Mouse (Mus musculus) retina, embryonic 14.5 days (tissue): ENCODE measurements around the gene Lmod2.
A peak's percentile ranks its signal among the peaks of the same experiment; 100 is the strongest.

Source experiments
- DNase-seq: peaks from one replicate; pipeline ENCODE4 v3.0.0-alpha.2; 2015; ENCODE audit warnings: low spot score

Lmod2 gene

DNA sequence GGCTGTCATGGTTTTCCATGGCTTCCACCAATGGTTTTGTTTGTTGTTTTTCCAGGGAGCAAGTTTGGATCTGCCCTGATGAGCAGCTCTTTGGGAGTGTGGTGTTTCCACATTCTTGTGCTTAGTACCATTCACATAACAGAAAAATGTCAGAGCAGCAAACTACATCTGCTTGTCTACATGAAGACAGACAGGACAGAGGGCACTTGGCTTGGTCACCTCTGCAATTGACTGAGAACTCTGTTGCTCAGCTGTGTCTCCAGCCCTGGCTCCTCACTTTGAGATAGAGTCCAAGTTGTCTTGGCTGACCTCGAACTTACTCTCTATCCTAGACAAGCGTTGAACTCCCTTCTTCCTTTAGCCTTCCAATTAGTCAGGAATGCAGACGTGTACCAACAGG is 4.8 kb downstream of the Lmod2 start:
- no peak for DNase-seq

DNA sequence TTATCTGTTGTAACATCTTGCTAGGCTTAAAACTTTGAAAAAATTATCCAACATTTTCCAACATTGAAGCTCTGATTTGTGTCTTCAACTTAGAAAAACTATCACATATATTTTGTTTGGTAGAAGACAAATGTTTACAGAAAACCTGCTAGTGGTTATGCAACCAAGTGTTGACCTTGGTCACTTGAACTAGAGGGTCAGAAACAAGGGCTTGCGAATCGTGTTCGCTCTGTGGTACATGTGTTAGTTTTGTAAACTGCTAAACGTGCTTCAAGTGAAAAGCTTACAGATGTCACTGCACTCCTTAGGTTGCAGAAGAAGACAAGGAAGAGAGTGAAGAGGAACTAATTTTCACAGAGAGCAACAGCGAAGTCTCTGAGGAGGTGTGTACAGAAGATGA is 5.4 kb downstream of the Lmod2 start:
- DNase-seq, result no peak

DNA sequence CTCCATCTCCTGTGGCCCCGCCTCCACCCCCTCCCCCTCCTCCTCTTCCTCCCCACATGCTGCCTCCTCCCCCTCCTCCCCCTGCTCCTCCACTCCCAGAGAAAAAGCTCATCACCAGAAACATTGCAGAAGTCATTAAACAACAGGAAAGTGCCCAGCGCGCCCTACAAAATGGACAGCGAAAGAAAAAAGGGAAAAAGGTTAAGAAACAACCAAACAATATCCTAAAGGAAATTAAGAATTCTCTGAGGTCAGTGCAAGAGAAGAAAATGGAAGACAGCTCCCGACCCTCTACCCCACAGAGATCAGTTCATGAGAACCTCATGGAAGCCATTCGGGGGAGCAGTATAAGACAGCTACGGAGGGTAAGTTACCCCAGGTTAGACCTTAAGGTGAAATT is 6.7 kb downstream of the Lmod2 start:
- DNase-seq, result no peak

DNA sequence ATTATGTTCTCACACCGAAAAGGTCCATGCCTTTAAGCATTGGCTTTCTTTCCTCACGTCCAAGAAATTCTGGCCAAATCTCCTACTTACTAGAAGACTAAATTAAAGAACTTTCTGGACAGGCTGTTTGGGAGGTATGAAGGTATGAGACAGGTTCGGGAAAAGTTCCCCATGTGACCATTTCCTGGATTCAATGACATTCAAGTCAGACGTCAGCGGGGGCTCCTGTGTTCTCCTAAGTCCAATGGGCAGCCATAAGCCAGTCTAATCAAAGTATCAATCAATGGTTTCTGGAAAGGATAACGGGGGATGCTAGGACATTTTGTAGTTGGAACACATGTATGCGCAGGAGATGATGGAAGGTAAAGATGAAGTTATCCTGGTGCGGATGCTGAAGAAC is 8.1 kb downstream of the Lmod2 start:
- no peak for DNase-seq

DNA sequence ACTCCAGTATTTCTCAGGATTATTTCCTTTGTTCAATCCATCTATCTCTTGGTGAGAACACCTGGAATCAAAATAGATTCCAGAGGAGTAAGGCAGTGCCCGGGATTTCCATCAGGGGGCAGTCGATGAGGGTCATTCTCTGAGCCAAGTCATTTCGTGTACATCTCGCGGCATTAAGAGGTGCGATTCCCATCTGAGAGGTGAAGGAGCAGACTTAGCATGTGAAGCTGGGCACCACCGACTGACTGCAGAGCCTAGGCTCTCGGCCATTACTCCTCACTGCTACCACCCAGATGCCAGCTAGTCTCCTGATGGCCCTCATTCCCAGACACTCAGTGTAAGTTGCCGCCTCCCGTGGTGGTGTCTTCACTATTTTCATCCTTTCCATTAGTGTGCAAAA is 8.9 kb downstream of the Lmod2 start:
- DNase-seq, result no peak

DNA sequence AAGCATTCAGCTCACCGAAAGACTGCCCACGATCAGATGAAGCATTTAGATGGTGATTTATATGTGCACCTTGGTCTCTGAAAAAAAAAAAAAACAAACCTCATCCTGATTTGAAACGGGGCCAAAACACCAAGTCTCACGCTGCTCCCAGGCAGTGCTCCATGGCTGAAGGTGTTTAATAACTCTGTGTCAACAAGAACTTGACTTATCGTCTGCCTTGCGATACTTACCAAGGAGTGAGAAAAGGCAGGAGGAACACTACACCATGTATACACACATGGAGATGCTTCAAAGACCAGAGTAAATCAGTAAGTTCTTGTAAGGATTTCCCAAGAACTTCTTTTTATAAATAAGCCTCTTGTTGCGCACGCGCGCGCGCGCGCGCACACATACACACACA is 10.0 kb downstream of the Lmod2 start:
- DNase-seq, result no peak

DNA sequence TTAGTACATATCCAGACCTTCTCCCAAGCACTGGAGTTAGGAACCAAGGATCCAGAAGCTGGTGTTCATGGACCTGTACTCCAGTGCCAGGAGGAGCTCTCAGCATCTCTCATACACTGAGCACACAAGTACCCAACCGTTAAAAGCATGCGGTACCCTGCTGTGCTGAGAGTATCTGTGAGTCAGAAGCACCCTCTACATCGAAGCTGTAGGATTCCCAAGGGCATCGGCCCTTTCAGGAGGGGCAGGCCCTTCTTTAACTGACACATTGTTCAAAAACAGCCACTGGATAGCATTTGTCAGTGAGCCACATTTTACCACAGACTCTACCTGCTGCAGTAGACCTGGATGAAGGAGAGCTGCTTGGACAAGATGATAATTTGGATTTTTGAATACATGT is 10.6 kb downstream of the Lmod2 start:
- DNase-seq, result no peak

DNA sequence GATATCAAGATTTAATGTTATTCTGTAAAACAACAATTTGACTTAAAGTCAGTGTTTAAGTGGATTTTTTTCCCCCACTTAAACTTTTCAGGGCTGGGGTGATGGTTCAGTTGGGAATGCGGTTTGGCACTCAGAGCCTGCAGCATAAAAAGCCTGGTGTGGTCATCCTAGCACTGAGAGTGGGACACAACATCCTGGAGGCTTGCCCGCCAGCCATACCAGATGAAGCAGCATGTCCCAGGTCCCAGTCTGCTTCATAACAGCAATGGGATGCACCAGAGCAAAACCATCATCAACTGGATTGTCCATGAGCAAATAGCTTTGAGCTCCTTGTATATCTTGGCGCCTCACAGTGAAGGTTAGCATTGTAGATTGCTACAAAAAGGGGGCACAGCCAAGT is 11.1 kb downstream of the Lmod2 start:
- DNase-seq, result no peak

DNA sequence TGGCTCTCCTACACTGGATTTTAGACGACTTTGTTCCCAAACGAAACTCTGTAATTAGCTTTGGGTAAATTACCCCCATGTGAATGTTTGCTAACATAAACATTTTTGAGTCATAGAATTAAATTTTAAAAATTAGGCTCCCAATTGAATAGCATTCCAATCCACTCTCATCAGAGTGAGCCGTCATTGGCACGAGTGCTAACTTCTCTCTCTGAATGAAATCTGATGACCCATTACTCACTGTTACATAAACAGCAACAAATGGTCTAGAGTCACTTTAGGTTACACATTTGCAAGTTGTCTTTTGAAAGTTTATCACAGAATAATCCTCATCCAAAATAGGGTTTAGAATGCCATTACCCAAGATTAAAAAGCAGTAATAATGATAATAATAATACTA is 12.0 kb downstream of the Lmod2 start:
- no peak for DNase-seq

DNA sequence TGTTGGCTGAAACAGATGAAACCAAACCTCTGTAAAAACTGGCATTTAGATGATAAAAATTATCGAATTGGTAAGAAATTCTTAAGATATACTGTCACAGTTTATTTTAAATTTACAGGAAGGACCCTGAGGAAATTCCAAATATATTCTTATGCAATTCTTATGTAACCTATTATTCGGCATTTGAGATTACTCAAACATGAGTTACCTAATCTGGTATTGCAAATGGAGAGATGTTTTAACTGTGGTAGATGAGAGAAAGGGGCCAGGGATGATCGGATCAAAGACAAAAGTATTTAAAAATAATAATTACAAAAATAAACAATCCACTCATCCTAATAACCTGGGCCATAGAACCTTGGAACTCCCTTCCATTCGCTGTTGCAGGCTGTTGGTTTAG is 12.8 kb downstream of the Lmod2 start:
- DNase-seq, result no peak

DNA sequence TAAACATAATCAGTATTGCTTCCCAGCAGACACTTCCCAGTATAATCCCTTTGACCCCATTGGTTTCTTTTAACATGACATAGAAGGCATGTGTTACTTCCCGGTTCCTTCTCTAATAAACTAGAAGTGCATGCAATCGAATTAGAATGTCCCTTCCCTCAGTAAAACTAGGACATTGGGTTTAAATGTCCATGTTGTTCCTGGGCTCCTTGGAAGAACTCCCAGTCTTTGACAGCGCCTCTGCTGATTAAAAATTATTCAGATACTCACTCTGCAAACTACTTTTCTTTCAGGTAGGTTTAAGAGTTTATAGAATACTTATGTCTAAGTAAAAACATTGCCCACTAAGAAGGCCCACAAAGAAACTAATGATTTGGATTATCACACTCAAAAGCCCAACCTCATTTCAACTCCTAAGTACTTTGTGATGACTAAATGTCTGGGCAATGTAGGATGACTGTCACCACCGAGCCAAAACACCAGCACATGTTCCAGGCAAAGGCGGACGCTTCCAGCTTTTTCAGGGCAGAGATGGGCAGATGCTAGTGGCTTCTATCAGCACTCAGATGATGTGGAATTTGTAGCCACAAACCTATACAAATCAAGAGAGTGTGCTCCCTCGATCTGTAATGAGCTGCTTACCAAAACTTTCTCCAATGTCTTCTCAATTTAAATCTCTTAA is 14.7 kb downstream of the Lmod2 start:
- no peak for DNase-seq

DNA sequence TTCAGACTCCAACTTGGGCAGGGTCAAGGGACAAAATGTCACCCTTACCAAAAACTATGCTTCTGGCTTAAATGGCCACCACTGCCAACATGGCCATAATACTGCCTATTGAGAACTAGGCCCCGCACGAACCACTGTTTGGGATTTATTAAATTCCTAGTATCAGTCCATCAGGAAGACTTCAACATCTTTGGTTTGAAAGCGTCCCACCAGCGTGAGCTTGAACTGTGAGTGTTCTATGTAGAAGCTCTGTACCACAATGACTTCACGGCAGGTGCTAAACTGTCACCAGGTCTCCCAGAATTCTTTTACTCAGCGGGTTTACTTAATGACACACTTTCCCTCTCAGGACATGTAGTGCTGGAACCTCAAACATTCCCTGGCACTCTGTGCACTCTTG is 15.8 kb downstream of the Lmod2 start:
- DNase-seq, result no peak

DNA sequence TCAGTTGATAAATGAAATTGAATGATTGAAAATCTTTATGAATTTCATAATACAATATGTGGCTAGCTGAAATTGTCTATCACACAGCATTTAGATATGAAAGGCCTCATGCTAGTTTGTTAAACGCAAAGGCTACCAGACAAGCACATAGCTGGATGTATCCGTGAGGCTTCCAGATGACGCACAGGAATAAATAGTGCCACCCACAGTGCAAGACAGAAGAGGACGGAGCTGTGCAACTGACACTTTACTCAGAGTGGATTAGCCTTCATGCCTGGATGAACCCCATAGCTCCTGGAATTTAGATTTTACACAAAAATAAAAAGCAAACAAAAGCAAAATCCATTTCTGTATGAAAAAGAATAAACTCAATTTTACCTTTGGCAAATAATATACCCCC is 16.4 kb downstream of the Lmod2 start:
- peak; percentile 21 for DNase-seq

DNA sequence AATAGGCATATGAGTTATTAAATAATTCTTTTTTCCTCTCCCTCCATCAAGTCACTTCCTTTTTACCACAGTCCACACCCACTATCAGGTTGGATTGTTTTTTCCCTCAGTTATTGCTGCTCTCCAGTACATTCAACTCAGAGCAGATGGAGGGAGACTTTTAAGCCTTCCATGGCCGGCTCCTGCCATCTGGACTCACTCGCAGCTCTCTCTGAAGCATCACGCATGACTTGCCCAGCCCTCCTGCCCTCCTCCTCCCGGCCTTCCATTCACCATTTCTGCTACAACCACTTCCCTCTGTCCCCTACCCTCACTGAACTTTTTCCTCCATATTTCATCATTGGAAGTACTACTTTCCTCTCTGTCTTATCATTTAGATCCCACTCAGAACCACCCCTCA is 19.2 kb downstream of the Lmod2 start:
- peak; percentile 47 for DNase-seq

DNA sequence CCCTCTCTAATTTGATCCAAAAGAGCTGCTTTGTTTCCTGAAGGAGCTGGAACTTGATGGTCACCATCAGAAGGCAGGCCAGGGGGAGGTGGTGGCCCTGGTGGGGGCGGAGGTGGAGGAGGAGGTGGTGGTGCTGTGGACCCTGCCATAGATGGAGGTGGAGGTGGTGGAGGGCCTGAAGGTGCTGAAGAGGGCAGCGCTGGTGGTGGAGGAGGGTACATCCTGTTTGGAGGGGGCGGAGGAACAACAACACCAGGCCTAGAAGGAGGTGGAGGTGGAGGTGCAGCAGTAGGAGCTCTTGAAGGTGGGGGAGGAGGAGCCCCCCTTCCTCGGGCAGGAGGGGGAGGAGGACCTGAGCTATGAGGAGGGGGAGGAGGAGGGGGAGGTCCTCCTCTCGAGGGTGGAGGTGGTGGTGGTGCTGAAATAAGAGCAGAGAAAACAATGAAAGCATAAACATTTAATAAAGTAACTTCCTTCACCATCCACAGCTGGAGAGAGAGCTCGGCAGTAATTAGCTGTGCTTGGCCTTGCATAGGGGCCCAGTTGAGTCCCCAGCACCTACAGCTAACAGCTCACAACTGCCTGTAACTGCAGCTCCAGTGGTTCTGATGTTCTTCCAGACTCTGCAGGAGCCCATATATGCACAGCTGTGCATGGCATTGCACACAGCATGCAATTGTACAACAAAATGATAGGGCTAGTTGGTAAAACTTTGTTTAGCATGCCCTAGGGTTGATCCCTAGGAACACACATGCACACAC is 21.9 kb downstream of the Lmod2 start:
- DNase-seq, result no peak

DNA sequence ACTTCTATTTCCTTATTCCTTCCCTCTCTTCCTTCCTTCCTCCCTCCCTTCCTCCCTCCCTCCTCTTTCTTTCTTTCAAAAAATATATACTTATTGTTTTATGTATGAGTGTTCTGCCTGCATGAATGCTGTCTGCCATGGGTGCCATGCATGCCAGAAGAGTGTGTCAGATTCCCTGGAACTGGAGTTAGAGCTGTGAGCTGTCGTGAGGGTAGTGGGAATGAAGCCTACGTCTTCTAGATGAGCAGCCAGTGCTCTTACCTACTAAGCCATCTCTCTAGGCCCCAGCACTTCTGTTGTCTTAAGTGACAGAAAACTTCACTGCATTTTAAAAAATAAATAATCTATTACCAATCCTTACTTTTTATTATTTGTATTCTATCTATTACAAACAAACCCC is 23.4 kb downstream of the Lmod2 start:
- DNase-seq, result no peak

DNA sequence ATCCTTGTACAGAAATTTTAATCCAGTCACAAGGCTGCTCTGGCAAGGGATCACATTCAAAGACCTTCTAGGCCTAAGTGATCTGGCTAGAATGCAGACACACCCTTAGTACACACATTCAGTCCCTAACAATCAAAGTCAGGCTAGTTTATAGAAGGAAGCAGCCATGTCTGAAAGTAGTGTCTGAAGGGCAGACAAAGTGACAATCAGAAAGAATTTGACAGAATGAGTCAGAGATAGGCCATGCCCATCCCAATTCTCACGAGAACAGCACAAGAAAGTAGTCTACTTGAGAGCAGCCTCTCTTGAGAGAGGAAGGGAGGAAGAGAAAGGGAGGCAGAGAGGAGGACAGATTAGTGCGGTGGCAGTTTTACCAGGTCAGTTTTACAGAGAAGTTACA is 24.5 kb downstream of the Lmod2 start:
- no peak for DNase-seq

DNA sequence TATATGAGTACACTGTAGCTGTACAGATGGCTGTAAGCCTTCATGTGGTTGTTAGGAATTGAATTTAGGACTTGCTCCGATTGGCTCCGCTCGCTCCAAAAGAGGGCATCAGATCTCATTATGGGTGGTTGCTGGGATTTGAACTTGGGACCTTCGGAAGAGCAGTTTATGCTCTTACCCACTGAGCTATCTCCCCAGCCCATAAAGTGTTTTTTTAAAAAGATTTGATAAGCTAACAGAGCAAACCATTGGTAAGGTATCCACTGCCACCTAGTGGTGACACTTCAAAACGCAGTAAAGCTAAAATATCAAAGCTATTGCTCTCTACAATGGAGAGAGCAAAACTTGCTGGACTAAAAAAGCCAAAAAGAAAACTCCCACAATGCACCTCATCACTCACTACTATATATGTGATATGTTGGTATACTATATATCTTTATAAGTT is 30.0 kb downstream of the Lmod2 start:
- peak; percentile 89 for DNase-seq

DNA sequence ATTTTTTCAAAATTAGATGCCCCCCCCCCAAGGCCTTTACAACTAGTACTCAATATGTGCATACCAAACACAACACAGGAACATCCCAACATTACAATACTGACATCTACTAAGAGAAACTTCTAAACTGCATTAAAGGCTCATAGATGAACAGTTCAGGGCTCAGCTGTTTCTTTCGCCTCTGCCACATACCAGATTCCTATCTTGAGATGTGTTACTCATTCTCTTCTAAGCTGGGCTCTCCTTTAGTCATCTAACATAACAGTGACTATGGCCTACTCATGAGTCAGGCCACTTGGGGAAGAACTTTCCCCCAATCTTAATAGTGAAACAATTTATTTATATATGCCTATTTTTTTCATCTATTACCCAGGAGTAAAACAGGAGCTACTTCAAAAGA is 30.9 kb downstream of the Lmod2 start:
- DNase-seq, result no peak

DNA sequence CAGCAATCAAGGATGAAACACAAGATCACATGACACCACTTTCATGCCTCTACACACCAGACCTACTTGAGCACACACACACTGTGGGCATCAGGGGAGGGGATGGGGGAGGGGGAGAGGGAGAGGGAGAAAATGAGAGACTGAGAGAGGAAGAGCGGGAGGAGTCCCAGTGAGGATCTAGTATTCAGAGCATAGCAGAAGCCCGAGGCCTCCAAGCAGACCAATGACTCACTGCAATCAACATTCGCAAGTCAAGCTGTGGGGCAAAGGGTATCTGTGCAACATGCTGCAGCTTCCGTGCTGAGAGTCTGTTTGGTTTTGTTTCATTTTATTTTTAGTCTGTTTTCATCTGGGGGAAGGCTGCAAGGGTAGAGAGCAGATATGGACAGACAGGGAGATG is 34.5 kb downstream of the Lmod2 start:
- DNase-seq, result no peak

DNA sequence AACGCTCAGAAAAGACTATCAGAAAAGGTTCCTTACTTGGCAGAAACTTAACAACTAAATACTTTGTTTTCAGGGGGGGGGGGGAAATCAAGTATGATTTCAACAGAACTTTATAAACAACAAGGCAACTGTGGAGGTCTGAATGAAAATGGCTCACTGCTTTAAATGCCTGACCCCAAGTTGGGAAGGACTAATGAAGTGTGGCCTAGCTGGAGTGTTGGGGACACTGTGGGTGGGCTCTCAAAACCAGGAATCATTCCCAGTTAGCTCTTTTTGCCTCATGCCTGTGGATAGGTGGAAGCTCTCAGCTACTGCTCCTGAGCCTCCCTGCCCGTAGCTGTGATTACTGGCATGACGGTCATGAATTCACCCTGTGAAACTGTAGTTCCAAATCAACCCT is 36.5 kb downstream of the Lmod2 start:
- no peak for DNase-seq

DNA sequence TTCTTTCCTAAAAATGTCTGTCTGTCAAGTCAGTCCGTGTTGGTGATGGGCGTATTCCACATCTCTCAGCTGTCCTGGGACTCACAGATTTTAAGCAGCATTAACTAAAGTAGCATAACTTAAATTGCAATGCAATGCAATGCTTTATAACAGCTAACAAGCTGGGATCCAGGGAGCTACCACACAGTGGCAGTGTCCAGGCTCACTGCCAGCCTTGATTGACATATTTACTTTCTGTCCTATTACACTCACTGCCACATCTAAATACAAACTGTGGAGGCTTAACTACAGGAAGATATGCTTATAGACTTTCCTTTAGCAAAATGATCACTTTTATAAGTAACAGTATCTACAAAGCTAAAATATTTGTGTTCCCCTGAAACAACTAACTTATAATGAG is 38.3 kb downstream of the Lmod2 start:
- no peak for DNase-seq

DNA sequence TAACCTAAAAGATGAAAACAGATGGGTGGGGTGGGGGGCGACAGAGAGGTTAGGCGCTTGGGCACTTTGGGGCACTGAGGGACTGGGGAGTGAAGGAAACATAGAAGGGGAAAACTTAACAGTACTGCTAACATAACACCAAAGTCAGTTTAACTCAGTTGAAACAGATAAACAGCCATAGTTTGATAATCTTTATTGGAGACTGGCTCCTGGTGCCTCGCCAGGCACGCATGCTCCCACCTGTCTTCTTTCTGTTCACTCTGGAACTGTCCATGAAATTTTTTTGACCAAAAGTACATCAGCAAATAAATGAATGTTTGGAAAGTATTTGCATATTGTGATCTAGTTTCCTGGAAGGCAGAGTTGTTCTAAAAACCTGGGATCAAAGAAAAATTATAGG is 43.7 kb downstream of the Lmod2 start:
- no peak for DNase-seq

DNA sequence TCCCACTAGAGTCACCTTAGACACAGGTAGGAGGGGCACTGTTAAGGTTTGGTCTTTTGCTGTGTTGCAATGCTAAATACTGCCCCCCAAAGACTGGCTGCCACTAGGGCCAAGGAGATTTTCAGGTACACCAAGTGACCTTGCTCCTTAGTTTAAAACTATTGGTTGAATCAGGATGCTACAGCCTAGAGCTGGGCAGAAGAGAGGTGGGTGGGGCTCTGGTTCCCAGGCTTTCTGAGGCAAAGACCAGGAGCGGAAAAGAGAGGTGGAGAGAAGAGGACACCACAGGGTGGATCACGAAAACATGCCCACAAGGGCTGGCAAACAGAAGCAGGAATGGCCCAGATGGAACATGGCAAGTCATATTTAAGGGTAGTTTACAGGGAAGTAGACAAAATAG is 44.6 kb downstream of the Lmod2 start:
- no peak for DNase-seq
